Mouse (Mus musculus): Measurements from ENCODE around the gene Galnt17. TPM values are rescaled to one million over a fixed set of nuclear protein-coding genes. Genes with fewer than 3 reads are reported as not detected.

Galnt17 gene
- polyA plus RNA-seq, 1 experiment, result 0.73 TPM

DNA sequence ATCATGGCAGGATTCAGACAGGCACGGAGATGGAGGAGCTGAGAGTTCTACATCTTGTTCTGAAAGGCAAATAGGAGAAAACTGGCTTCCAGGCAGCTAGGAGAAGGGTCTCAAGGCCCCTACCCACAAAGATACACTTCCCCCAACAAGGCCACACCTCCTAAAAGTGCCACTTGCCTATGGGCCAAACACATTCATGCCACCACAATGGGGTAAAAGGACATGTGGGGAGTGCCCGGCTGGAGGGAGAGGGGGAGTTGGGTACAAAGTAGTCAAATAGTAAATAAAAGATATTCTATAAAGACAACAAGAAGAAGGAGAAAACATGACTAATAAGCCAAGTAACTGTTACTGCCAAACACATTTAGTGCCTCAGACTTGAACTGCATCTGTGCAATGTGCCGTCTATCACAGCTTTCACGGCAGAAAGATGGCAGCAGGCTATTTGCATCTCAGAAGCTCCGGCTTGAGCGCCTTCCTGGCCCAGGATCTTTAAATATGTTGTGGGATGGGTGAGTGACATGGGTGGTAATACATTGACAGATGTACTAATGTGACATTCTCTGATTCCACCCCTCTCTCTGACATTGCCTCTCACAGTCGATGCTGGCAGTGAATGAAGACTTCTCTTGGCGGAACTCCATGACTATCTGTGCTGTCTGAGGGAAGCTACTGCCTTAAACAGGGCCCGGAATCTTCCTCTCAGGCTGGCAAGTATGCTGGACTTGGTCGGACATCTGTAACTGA lies 85.6 kb downstream of the Galnt17 start:
- Histone ChIP-seq H3K27me3 (ENCODE audit: control insufficient read depth, insufficient read depth, low read length, poor library complexity, severe bottlenecking) (no peaks in the 10 kb centered on the region), H3K4me3 (ENCODE audit: low read depth, low read length) (no peak overlapping the region), H3K9ac (ENCODE audit: low read depth, poor library complexity, severe bottlenecking) (no peak overlapping the region), H3K4me1 (ENCODE audit: control insufficient read depth, insufficient read depth, low read length) (no peaks in the 10 kb centered on the region), H3K36me3 (ENCODE audit: control insufficient read depth, insufficient read depth, low read length, poor library complexity, severe bottlenecking) (no peaks in the 10 kb centered on the region), H3K27ac (ENCODE audit: insufficient read depth, low read length) (no peak overlapping the region), H3K9me3 (replicated peaks; ENCODE audit: control insufficient read depth, insufficient read depth, low read length, poor library complexity, severe bottlenecking) (no peaks in the 10 kb centered on the region)
- TF ChIP-seq POLR2A (IDR thresholded peaks at IDR 0.05; ENCODE audit: insufficient read depth, low read length), result no peak
- TF ChIP-seq CTCF (IDR thresholded peaks at IDR 0.05; ENCODE audit: low read depth, low read length), result no peak
- TF ChIP-seq EP300 (IDR thresholded peaks at IDR 0.05; ENCODE audit: insufficient read depth, low read depth, low read length), result no peak

DNA sequence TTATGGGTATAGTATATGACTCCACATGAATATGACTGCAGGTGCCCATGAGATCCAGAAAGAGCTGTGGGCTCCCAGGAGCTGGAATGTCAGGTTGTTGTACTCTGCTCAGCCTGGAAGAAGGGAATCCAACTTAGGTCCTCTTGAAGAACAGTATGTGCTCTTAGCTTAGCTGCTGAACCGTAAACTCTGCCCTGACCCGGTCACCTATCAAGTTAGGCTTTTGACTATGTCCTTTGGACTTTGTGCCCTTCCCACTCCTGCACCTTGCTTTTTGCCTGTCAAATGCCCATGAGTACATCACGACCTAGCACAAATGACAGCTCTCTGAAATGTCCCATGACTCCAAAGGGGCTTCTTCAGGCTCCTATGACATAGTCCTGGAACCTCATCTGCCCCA lies 90.1 kb downstream of the Galnt17 start:
- H3K27ac ChIP-seq (ENCODE audit: insufficient read depth, low read length), result no peak overlapping the region
- no peak overlapping the region for H3K4me3 ChIP-seq (ENCODE audit: low read depth, low read length)
- no peaks in the 10 kb centered on the region for H3K9me3 ChIP-seq (replicated peaks; ENCODE audit: control insufficient read depth, insufficient read depth, low read length, poor library complexity, severe bottlenecking)
- H3K9ac ChIP-seq (ENCODE audit: low read depth, poor library complexity, severe bottlenecking), result no peak overlapping the region
- no peak for TF ChIP-seq CTCF (IDR thresholded peaks at IDR 0.05; ENCODE audit: low read depth, low read length)
- TF ChIP-seq POLR2A (IDR thresholded peaks at IDR 0.05; ENCODE audit: insufficient read depth, low read length), result no peak
- TF ChIP-seq EP300 (IDR thresholded peaks at IDR 0.05; ENCODE audit: insufficient read depth, low read depth, low read length), result no peak
- H3K4me1 ChIP-seq (ENCODE audit: control insufficient read depth, insufficient read depth, low read length), result no peaks in the 10 kb centered on the region
- H3K27me3 ChIP-seq (ENCODE audit: control insufficient read depth, insufficient read depth, low read length, poor library complexity, severe bottlenecking), result no peaks in the 10 kb centered on the region
- no peaks in the 10 kb centered on the region for H3K36me3 ChIP-seq (ENCODE audit: control insufficient read depth, insufficient read depth, low read length, poor library complexity, severe bottlenecking)

DNA sequence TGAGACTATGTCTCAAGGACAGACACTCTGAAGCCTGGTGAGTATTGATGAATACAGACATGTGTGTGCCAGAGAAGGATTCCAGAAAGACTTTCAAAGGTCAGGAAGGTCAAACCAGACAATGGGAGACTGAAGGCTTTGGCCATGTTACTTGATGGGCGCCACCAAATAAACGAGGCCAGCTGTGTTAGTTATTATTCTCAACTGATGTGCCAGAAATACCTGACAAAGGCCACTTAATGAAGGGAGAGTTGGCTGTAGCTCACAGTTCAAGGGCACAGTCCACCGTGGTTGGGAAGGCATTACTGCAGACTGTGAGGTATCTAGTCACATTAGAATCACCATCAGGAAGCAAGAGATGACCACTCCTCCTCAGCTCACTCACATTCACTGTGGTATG lies 96.7 kb downstream of the Galnt17 start:
- Histone ChIP-seq H3K36me3 (ENCODE audit: control insufficient read depth, insufficient read depth, low read length, poor library complexity, severe bottlenecking) (no peaks in the 10 kb centered on the region), H3K27ac (ENCODE audit: insufficient read depth, low read length) (no peak overlapping the region), H3K4me3 (ENCODE audit: low read depth, low read length) (no peak overlapping the region), H3K9me3 (replicated peaks; ENCODE audit: control insufficient read depth, insufficient read depth, low read length, poor library complexity, severe bottlenecking) (no peaks in the 10 kb centered on the region), H3K9ac (ENCODE audit: low read depth, poor library complexity, severe bottlenecking) (no peak overlapping the region), H3K4me1 (ENCODE audit: control insufficient read depth, insufficient read depth, low read length) (no peaks in the 10 kb centered on the region), H3K27me3 (ENCODE audit: control insufficient read depth, insufficient read depth, low read length, poor library complexity, severe bottlenecking) (no peaks in the 10 kb centered on the region)
- no peak for TF ChIP-seq POLR2A (IDR thresholded peaks at IDR 0.05; ENCODE audit: insufficient read depth, low read length)
- no peak for TF ChIP-seq EP300 (IDR thresholded peaks at IDR 0.05; ENCODE audit: insufficient read depth, low read depth, low read length)
- no peak for TF ChIP-seq CTCF (IDR thresholded peaks at IDR 0.05; ENCODE audit: low read depth, low read length)

GRCm38 (mm10) chr5:131201146-131201545 lies 107.2 kb downstream of the Galnt17 start:
- Histone ChIP-seq H3K27ac (ENCODE audit: insufficient read depth, low read length) (no peak overlapping the region), H3K36me3 (ENCODE audit: control insufficient read depth, insufficient read depth, low read length, poor library complexity, severe bottlenecking) (no peaks in the 10 kb centered on the region), H3K9me3 (replicated peaks; ENCODE audit: control insufficient read depth, insufficient read depth, low read length, poor library complexity, severe bottlenecking) (no peaks in the 10 kb centered on the region), H3K9ac (ENCODE audit: low read depth, poor library complexity, severe bottlenecking) (no peak overlapping the region), H3K4me1 (ENCODE audit: control insufficient read depth, insufficient read depth, low read length) (no peaks in the 10 kb centered on the region), H3K4me3 (ENCODE audit: low read depth, low read length) (no peak overlapping the region), H3K27me3 (ENCODE audit: control insufficient read depth, insufficient read depth, low read length, poor library complexity, severe bottlenecking) (no peaks in the 10 kb centered on the region)
- TF ChIP-seq CTCF (IDR thresholded peaks at IDR 0.05; ENCODE audit: low read depth, low read length), result no peak
- TF ChIP-seq EP300 (IDR thresholded peaks at IDR 0.05; ENCODE audit: insufficient read depth, low read depth, low read length), result no peak
- no peak for TF ChIP-seq POLR2A (IDR thresholded peaks at IDR 0.05; ENCODE audit: insufficient read depth, low read length)

DNA sequence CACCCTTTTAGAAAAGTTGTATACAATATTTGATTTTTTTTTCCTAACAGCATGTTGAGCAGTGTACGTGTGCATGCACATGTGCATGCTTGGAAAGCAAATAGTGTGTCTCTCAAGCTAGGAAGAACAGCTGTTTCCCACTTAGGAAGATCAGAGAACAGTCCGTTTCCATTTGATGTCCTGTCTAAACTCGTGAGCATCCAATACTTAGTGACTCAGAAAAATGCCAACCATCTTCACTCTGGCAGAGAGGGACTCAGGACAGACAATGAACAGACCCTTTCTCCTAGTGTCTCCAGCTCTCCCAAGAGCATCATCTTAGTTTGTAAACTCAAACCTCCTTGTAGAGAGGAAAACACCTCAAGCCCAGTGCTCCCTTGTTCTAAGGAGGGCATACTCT lies 116.0 kb downstream of the Galnt17 start:
- Histone ChIP-seq H3K27ac (ENCODE audit: insufficient read depth, low read length) (no peak overlapping the region), H3K9ac (ENCODE audit: low read depth, poor library complexity, severe bottlenecking) (no peak overlapping the region), H3K9me3 (replicated peaks; ENCODE audit: control insufficient read depth, insufficient read depth, low read length, poor library complexity, severe bottlenecking) (no peaks in the 10 kb centered on the region), H3K36me3 (ENCODE audit: control insufficient read depth, insufficient read depth, low read length, poor library complexity, severe bottlenecking) (no peaks in the 10 kb centered on the region), H3K27me3 (ENCODE audit: control insufficient read depth, insufficient read depth, low read length, poor library complexity, severe bottlenecking) (no peaks in the 10 kb centered on the region), H3K4me3 (ENCODE audit: low read depth, low read length) (no peak overlapping the region), H3K4me1 (ENCODE audit: control insufficient read depth, insufficient read depth, low read length) (no peaks in the 10 kb centered on the region)
- TF ChIP-seq CTCF (IDR thresholded peaks at IDR 0.05; ENCODE audit: low read depth, low read length) (no peak), POLR2A (IDR thresholded peaks at IDR 0.05; ENCODE audit: insufficient read depth, low read length) (no peak), EP300 (IDR thresholded peaks at IDR 0.05; ENCODE audit: insufficient read depth, low read depth, low read length) (no peak)

GRCm38 (mm10) chr5:131184566-131184965 lies 123.7 kb downstream of the Galnt17 start:
- Histone ChIP-seq H3K27me3 (ENCODE audit: control insufficient read depth, insufficient read depth, low read length, poor library complexity, severe bottlenecking) (peaks cover 2% of the 10 kb centered on the region; the same call in 1 of the 2 replicates), H3K9me3 (replicated peaks; ENCODE audit: control insufficient read depth, insufficient read depth, low read length, poor library complexity, severe bottlenecking) (no peaks in the 10 kb centered on the region)
- no peak for TF ChIP-seq POLR2A (IDR thresholded peaks at IDR 0.05; ENCODE audit: insufficient read depth, low read length)

More at GRCm38 (mm10) chr5:131184566-131184965, 123.7 kb downstream of the Galnt17 start:
- no peak overlapping the region for H3K27ac ChIP-seq (ENCODE audit: insufficient read depth, low read length)
- no peaks in the 10 kb centered on the region for H3K36me3 ChIP-seq (ENCODE audit: control insufficient read depth, insufficient read depth, low read length, poor library complexity, severe bottlenecking)
- H3K4me3 ChIP-seq (ENCODE audit: low read depth, low read length), result no peak overlapping the region
- H3K9ac ChIP-seq (ENCODE audit: low read depth, poor library complexity, severe bottlenecking), result no peak overlapping the region
- no peaks in the 10 kb centered on the region for H3K4me1 ChIP-seq (ENCODE audit: control insufficient read depth, insufficient read depth, low read length)
